Mouse (Mus musculus) erythroblast, embryonic 14.5 days (primary cell): ENCODE measurements around the gene Rpl3l.

ENCODE experiments used
- GATA1 ChIP-seq: IDR thresholded peaks from 2 replicates; pipeline ENCODE4 v1.6.1; 2012; ENCODE audit warnings: low read length, inconsistent platforms, mixed read lengths
- TAL1 ChIP-seq: IDR thresholded peaks from 3 replicates; pipeline ENCODE4 v1.6.1; 2012; ENCODE audit warnings: low read length, inconsistent platforms, mixed read lengths

DNA sequence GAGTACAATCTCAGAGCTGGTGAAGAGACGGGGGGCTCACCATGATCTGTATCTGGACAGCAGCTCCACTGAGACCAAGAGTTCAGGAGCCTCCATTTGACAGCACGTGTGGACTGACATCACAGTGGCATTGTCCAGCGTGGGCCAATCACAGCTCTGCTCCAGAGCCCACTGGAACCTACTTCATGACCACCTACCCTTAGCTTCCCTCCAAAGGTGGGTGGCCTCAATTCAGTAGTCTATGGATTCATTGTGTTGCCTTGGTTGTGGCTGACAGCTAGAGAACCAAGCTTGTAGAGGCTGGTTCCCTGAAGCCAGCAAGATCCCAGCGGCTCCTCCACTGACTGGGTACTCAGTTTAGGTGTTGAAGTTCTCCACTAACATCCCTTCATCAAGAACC, 9.7 kb upstream of the Rpl3l start, which contains the start of the genes Rnf151 and Rps2:
- TF ChIP-seq GATA1 (no peak), TAL1 (no peak)
